Mouse (Mus musculus) stomach, embryonic 15.5 days (tissue): ENCODE measurements around the gene Rbbp9. TPM values are rescaled to one million over a fixed set of nuclear protein-coding genes. Genes with fewer than 3 reads are reported as not detected.
"Not testable (repeated sequence)": the region's sequence is repeated elsewhere in the genome, so short reads cannot be mapped to it uniquely, and the experiment has no call there.

Experiments
- ATAC-seq: fragments of 200-750 bp; cut with Nextera tagmentation; 2 replicates; pipeline ENCODE4 v1.8.0; 2017; ENCODE audit warnings: low read depth, moderate number of reproducible peaks, moderate TSS enrichment; ENCODE audit not compliant: insufficient read depth, low FRiP score
- H3K27ac ChIP-seq: fragments of 300-500 bp; sonication (generic); 2 replicates; pipeline ENCODE4 v1.5.1; 2015; ENCODE audit warnings: mild to moderate bottlenecking, inconsistent platforms
- H3K27me3 ChIP-seq: fragments of 300-500 bp; sonication (generic); replicated peaks from 2 replicates; pipeline ENCODE4 v1.6.1; 2015; ENCODE audit warnings: inconsistent platforms
- H3K36me3 ChIP-seq: fragments of 300-500 bp; sonication (generic); 2 replicates; pipeline ENCODE4 v1.6.1; 2015; ENCODE audit warnings: inconsistent platforms
- H3K4me1 ChIP-seq: fragments of 300-500 bp; sonication (generic); 2 replicates; pipeline ENCODE4 v1.6.1; 2015; ENCODE audit warnings: inconsistent platforms
- H3K4me2 ChIP-seq: fragments of 300-500 bp; sonication (generic); 2 replicates; pipeline ENCODE4 v1.6.1; 2015; ENCODE audit warnings: mild to moderate bottlenecking, inconsistent platforms
- H3K4me3 ChIP-seq: fragments of 300-500 bp; sonication (generic); replicated peaks from 2 replicates; pipeline ENCODE4 v1.5.1; 2015; ENCODE audit warnings: inconsistent platforms
- H3K9ac ChIP-seq: fragments of 300-500 bp; sonication (generic); 2 replicates; pipeline ENCODE4 v1.6.1; 2015; ENCODE audit warnings: inconsistent platforms
- H3K9me3 ChIP-seq: fragments of 300-500 bp; sonication (generic); 2 replicates; pipeline ENCODE4 v1.6.1; 2016; ENCODE audit warnings: inconsistent platforms
- WGBS: fragments of 180-500 bp; shearing (Covaris S2); methylation state at CpG from one replicate; pipeline ENCODE4 v1.1.7; 2015; 5-methylcytosine and 5-hydroxymethylcytosine counted together
- polyA plus RNA-seq: library from polyadenylated mRNA; unstranded; fragments of >200 nt; fragmentation: Nextera tagmentation; extraction: Ambion mirVana; gene quantifications from 2 replicates; pipeline ENCODE4 v1.2.1, GENCODE M21; 2015

Gene Rbbp9
- 61.4 and 65.1 TPM in 2 replicates for polyA plus RNA-seq

DNA sequence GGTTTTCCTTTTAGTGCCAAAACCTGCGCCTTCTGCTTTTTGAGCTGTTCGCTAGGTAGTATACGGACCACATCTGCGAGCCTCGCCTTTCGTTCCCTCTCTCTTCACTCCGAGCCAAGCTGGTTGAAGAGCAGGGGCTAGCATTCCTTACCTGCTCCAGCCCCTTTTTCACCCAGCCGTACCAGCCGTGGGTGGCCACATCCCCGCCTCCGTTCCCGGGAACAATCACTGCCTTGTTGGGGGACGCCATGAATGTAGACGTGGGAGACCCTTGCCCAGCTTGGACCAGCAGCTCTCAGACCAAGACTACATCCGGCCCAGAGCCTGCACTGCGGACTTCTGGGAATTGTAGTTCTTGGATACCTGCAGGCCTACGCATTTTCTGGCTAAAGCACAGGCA, at the start of gene Rbbp9:
TSS of gene Rbbp9 (minus strand) at position 341 of the 400 bp plus-strand sequence.
- H3K27me3 ChIP-seq, result no peaks in the 10 kb centered on the region
- H3K9me3 ChIP-seq, result no peaks in the 10 kb centered on the region
- no peaks in the 10 kb centered on the region; the same call in none of the 2 replicates for H3K36me3 ChIP-seq
- H3K4me1 ChIP-seq, result peaks cover 3% of the 10 kb centered on the region; the same call in 1 of the 2 replicates
- WGBS, result under 1% methylated on average over 17 of the region's 17 CpGs
- ATAC-seq, result peak; percentile 84
- H3K9ac ChIP-seq, result peak within 1 kb of the TSS; percentile 62; the same call in 1 of the 2 replicates
- peak within 1 kb of the TSS; percentile 76 for H3K4me3 ChIP-seq
- H3K27ac ChIP-seq, result peak within 1 kb of the TSS; percentile 79
- H3K4me2 ChIP-seq, result peak within 1 kb of the TSS; percentile 56

GRCm38 (mm10) chr2:144599831-144600687, 49.4 kb upstream of the Rbbp9 start, which contains the start of gene Dtd1:
Gene Dtd1, plus strand, starts transcription at chr2:144599897.
- H3K4me1 ChIP-seq, result no peaks in the 10 kb centered on the region
- no peak within 1 kb of the TSS for H3K27ac ChIP-seq
- 2% methylated on average over 50 of the region's 50 CpGs for WGBS
- peak within 1 kb of the TSS; percentile 59 for H3K4me3 ChIP-seq
- H3K36me3 ChIP-seq, result no peaks in the 10 kb centered on the region
- peak within 1 kb of the TSS; percentile 67 for H3K4me2 ChIP-seq
- peak within 1 kb of the TSS; percentile 59 for H3K9ac ChIP-seq
- ATAC-seq, result peak; percentile 96
- H3K27me3 ChIP-seq, result no peaks in the 10 kb centered on the region
- H3K9me3 ChIP-seq, result no peaks in the 10 kb centered on the region

GRCm38 (mm10) chr2:144598006-144598405, 47.3 kb upstream of the Rbbp9 start:
- Histone ChIP-seq H3K4me3 (no peak overlapping the region), H3K9me3 (no peaks in the 10 kb centered on the region), H3K4me2 (no peak overlapping the region), H3K27ac (no peak overlapping the region), H3K9ac (no peak overlapping the region), H3K36me3 (no peaks in the 10 kb centered on the region), H3K4me1 (peaks cover 6% of the 10 kb centered on the region; the same call in 1 of the 2 replicates), H3K27me3 (no peaks in the 10 kb centered on the region)
- no peak for ATAC-seq
- WGBS, result 73% methylated on average over 2 of the region's 2 CpGs

GRCm38 (mm10) chr2:144593951-144594651, 43.4 kb upstream of the Rbbp9 start, which contains the start of gene Smim26:
Gene Smim26, plus strand, starts transcription at chr2:144594054.
- peak within 1 kb of the TSS; percentile 53 for H3K9ac ChIP-seq
- no peaks in the 10 kb centered on the region for H3K9me3 ChIP-seq
- H3K4me2 ChIP-seq, result peak within 1 kb of the TSS; percentile 60
- H3K4me1 ChIP-seq, result peaks cover 6% of the 10 kb centered on the region; the same call in 1 of the 2 replicates
- peaks cover 5% of the 10 kb centered on the region; the same call in 1 of the 2 replicates for H3K36me3 ChIP-seq
- ATAC-seq, result peak; percentile 96
- peak within 1 kb of the TSS; percentile 66 for H3K4me3 ChIP-seq
- no peaks in the 10 kb centered on the region for H3K27me3 ChIP-seq
- H3K27ac ChIP-seq, result peak within 1 kb of the TSS; percentile 57; the same call in 1 of the 2 replicates
- under 1% methylated on average over 31 of the region's 31 CpGs for WGBS

DNA sequence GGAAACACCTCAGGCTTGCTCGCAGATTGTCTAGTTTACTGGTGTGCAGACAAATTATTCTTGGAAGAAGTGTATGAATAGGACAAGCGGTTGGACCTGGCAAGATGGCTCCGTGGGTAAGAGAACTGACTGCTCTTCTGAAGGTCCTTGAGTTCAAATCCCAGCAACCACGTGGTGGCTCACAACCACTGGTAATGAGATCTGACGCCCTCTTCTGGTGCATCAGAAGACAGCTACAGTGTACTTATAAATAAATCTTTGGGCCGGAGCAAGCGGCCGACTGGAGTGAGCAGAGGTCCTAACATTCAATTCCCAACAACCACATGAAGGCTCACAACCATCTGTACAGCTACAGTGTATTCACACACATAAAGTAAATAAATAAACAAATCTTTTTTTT, 42.4 kb upstream of the Rbbp9 start:
- peaks cover 13% of the 10 kb centered on the region for H3K36me3 ChIP-seq
- not testable (repeated sequence) for H3K4me2 ChIP-seq, H3K4me1 ChIP-seq, ATAC-seq, H3K9me3 ChIP-seq, H3K4me3 ChIP-seq, H3K27ac ChIP-seq, H3K9ac ChIP-seq, H3K27me3 ChIP-seq
- 65% methylated on average over 8 of the region's 8 CpGs for WGBS

- H3K27me3 ChIP-seq, result no peaks in the 10 kb centered on the region
- no peak overlapping the region for H3K4me2 ChIP-seq
- ATAC-seq, result no peak
- H3K27ac ChIP-seq, result no peak overlapping the region
- 79% methylated on average over 4 of the region's 4 CpGs for WGBS
- peaks cover 2% of the 10 kb centered on the region; the same call in 1 of the 2 replicates for H3K4me1 ChIP-seq
- no peaks in the 10 kb centered on the region for H3K9me3 ChIP-seq
- no peak overlapping the region for H3K9ac ChIP-seq
- no peak overlapping the region for H3K4me3 ChIP-seq
- H3K36me3 ChIP-seq, result peaks cover 45% of the 10 kb centered on the region
These were observed 38.1 kb upstream of the Rbbp9 start for GRCm38 (mm10) chr2:144588723-144589122.

- peak; percentile 98 for ATAC-seq
- Histone ChIP-seq H3K4me1 (peaks cover 4% of the 10 kb centered on the region; the same call in 1 of the 2 replicates), H3K4me2 (peak within 1 kb of the TSS; percentile 53), H3K27ac (peak within 1 kb of the TSS; percentile 97), H3K27me3 (no peaks in the 10 kb centered on the region), H3K4me3 (peak within 1 kb of the TSS; percentile 72), H3K9ac (peak within 1 kb of the TSS; percentile 63), H3K36me3 (no peaks in the 10 kb centered on the region; the same call in 1 of the 2 replicates), H3K9me3 (no peaks in the 10 kb centered on the region)
- under 1% methylated on average over 44 of the region's 44 CpGs for WGBS
These were observed 5.3 kb upstream of the Rbbp9 start, which contains the start of gene Sec23b for GRCm38 (mm10) chr2:144555820-144556552. Gene Sec23b, plus strand, starts transcription at chr2:144556229.

GRCm38 (mm10) chr2:144555286-144555819, 4.7 kb upstream of the Rbbp9 start:
- Histone ChIP-seq H3K4me2 (peak overlapping the region; percentile 45), H3K27me3 (no peaks in the 10 kb centered on the region), H3K4me1 (peaks cover 4% of the 10 kb centered on the region; the same call in 1 of the 2 replicates), H3K27ac (peak overlapping the region; percentile 97), H3K9me3 (no peaks in the 10 kb centered on the region), H3K9ac (peak overlapping the region; percentile 63), H3K36me3 (no peaks in the 10 kb centered on the region; the same call in 1 of the 2 replicates), H3K4me3 (peak overlapping the region; percentile 72)
- 1% methylated on average over 14 of the region's 14 CpGs for WGBS
- 0 out of 2 replicates have a peak, but pooled peaks have one; percentile 12 for ATAC-seq

- no peak overlapping the region for H3K4me2 ChIP-seq
- H3K27me3 ChIP-seq, result no peaks in the 10 kb centered on the region
- no peak overlapping the region for H3K27ac ChIP-seq
- H3K36me3 ChIP-seq, result no peaks in the 10 kb centered on the region
- no peak for ATAC-seq
- H3K4me1 ChIP-seq, result peaks cover 7% of the 10 kb centered on the region; the same call in 1 of the 2 replicates
- H3K4me3 ChIP-seq, result no peak overlapping the region
- no peaks in the 10 kb centered on the region for H3K9me3 ChIP-seq
- 91% methylated on average over 3 of the region's 3 CpGs for WGBS
- H3K9ac ChIP-seq, result no peak overlapping the region
These were observed 3.2 kb upstream of the Rbbp9 start for GRCm38 (mm10) chr2:144553905-144554304.

GRCm38 (mm10) chr2:144547559-144547958, 3.1 kb downstream of the Rbbp9 start:
- no peaks in the 10 kb centered on the region for H3K27me3 ChIP-seq
- no peak overlapping the region for H3K4me3 ChIP-seq
- peak overlapping the region; percentile 4; the same call in 1 of the 2 replicates for H3K27ac ChIP-seq
- no peak for ATAC-seq
- H3K4me1 ChIP-seq, result peaks cover 3% of the 10 kb centered on the region; the same call in 1 of the 2 replicates
- H3K9ac ChIP-seq, result no peak overlapping the region
- no peak overlapping the region for H3K4me2 ChIP-seq
- peaks cover 6% of the 10 kb centered on the region for H3K36me3 ChIP-seq
- no peaks in the 10 kb centered on the region for H3K9me3 ChIP-seq
- WGBS, result 67% methylated on average over 4 of the region's 4 CpGs

- H3K4me3 ChIP-seq, result no peak overlapping the region
- H3K4me2 ChIP-seq, result no peak overlapping the region
- H3K9me3 ChIP-seq, result no peaks in the 10 kb centered on the region
- WGBS, result 23% methylated on average over 1 of the region's 1 CpGs
- H3K27me3 ChIP-seq, result no peaks in the 10 kb centered on the region
- no peak for ATAC-seq
- peaks cover 3% of the 10 kb centered on the region; the same call in 1 of the 2 replicates for H3K4me1 ChIP-seq
- H3K27ac ChIP-seq, result 0 out of 2 replicates have a peak overlapping the region, but pooled peaks have one; percentile 61
- H3K9ac ChIP-seq, result no peak overlapping the region
- peaks cover 6% of the 10 kb centered on the region for H3K36me3 ChIP-seq
These were observed 5.2 kb downstream of the Rbbp9 start for GRCm38 (mm10) chr2:144545481-144545880.
